Mouse (Mus musculus): Measurements from ENCODE around the gene Tspyl1.

DNA sequence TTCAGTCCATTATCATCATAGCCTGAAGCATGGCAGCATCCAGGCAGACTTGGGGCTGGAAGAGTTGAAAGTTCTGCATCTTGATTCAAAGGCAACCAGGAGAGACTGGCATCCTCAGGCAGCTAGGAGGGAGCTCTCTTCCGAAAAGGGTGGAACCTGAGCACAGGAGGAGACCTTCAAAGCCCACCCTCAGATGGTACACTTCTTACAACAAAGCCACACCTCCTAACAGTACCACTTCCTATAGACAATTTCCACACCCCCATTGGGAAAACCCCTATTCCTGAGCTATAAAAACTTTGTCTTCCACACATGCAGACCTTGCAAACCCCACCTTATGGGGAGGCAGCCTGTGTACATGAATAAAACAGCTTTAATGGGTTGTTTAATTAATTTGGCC lies 48.6 kb upstream of the Tspyl1 start:
- TF ChIP-seq GATA1 (IDR thresholded peaks at IDR 0.05; ENCODE audit: low read length) (no peak), TAL1 (IDR thresholded peaks at IDR 0.05; ENCODE audit: low read length) (no peak)
